Mouse (Mus musculus) heart, postnatal 25 days (tissue): ENCODE data around the gene Tmem243. TPM values are rescaled to one million over a fixed set of nuclear protein-coding genes. Genes with fewer than 3 reads are reported as not detected.

Source experiments
- DNase-seq: peaks from one replicate; pipeline ENCODE4 v3.0.0; 2022; ENCODE audit warnings: low spot score
- intact Hi-C: fragments of 180-260 bp; cut with DNase I; formaldehyde crosslinking; loops from one replicate; pipeline ENCODE4 v1.15.1; 2025
- total RNA-seq, 2 experiments: library from RNA; stranded (reverse); gene quantifications; 2 replicates each; pipeline ENCODE4 v1.2.3; 2021

The Tmem243 gene
- 1 to 10 TPM; 6.4 to 8.4 TPM for total RNA-seq

DNA sequence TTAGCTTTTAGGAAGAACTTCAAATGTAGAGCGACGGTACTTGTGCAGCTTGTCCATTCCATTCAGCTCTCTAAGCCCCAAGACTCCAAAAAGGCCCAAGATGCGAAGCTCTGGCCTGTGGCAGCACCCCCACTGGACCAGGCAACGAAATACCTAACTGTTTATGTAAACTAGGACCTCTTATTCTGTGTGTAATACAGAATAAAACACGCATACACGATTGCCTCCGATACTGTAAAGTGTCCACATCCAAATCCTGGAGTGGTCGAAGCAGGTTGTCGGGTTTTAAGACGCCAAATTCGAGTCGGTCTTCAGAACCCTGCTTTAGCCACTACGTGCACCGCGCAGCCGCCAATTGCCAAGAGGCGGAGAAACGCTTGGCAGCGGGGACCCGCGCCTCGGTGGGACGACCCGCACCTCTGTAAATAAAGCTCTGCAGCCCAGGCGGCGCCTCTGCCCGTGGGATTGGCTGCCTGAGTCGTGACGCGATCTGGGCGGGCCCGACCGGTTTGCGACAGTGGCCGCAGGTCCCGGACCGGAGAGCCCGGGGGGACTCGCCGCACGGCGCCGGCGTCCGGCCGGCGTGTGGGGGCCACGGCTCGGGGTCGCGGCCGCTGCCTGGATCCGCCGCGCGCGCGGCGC is at the start of gene Tmem243:
TSS of gene Tmem243 (plus strand) at position 462 of the 642 bp plus-strand sequence.
- intact Hi-C loops: loop anchor here (5.0 to 10.0 kb wide), 3 partner anchors 62 to 676 kb away; partner anchors contain the start of genes Crot, Dbf4, Dmtf1 and Slc25a40
- peak; percentile 88 for DNase-seq

DNA sequence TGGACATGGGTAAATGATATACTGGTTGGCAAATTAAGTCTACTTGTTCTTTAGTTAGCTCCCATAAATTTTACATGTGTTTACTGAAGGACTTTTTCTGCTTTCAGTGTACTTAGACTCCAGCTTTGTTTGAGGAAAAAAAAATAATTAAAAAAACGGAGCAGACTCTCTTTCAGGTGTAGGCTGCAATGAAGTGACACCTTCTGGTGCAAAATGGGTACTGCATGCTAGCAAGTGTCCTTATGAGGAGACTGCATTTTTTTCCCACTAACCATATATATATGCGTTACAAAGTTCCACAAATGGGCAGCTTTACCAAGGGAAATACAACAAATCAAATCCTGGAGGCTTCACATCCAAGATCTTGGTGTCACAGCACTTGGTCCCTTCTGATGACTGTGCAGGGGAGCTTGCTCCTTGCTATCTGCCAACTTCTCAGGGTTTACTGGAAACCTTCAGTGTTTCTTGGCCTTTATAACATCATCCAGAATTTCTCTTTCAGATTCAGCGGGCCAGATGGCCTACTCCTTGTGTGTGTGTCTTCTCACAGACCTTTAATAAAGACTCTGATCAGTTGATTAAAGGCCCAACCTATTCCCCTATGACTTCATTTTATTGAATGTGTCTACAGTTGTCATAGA is 44.3 kb upstream of the Tmem243 start:
- intact Hi-C loops: loop anchor here (10.0 kb wide), 1 partner anchor 191 kb away; no protein-coding TSS in a partner anchor
- DNase-seq: no peak

DNA sequence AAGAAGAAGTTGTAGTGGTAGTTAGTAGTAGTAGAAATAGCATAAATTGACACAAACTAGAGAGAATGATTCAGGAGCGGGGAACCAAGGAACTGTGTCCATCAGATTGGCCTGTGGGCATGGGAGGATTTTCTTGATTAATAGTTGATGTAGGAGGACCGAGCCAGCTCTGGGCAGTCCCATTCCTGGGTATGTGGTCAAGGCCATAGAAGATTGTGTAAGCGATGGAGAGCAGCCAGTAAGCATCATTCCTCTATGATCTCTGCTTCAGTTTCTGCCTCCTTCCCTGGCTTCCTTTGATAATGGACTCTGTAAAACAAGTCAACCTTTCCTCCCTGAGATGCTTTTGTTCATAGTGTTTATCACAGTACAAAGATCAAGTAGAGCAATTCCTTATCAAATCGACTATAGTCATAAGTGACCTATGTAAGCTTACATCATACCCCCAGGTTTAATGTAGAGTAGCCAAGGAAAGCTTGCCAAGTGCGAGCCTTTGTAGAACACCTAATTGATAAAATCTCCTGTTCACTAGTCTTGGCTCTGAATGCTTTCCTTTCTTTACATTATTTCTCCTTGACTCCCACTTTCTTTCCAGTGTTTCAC is 43.1 kb upstream of the Tmem243 start:
- intact Hi-C loops: loop anchor here (10.0 kb wide), 1 partner anchor 193 kb away; no protein-coding TSS in a partner anchor
- DNase-seq: no peak

DNA sequence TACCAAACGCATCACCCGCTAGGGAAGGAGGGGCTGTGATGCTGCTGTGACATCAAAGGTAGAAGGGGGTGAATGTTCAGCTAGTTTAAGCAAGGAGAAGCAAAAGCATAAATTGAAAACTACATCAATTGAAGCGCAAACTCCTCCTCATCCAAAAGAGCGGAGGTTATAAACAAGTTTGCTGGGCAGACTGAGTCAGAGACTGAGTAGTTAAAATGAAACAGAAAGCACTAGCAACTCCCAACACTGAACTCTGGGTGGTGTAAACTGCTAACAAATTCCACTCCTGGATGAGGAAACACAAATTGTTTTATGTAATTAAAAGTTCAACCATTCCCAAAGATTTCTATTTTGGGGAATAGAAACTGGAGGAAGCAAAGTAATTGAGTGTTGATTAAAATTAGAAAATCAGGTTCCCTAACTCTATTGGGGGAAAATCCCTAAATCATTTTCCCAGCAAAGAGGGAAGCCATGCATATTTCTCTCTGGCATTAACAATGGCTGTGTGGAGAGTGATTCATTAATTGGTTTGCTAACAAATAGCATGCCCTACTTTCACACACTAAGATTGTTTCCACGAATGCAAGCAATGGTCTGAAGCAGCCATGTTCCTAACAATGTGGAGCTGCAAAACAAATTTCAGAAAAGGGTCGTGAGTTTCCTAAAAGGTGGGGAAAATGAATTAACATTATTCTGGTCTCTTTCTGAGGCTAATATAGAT is 41.0 kb upstream of the Tmem243 start:
- DNase-seq: no peak
- intact Hi-C loops: loop anchor here (10.0 kb wide), 1 partner anchor 195 kb away; no protein-coding TSS in a partner anchor

DNA sequence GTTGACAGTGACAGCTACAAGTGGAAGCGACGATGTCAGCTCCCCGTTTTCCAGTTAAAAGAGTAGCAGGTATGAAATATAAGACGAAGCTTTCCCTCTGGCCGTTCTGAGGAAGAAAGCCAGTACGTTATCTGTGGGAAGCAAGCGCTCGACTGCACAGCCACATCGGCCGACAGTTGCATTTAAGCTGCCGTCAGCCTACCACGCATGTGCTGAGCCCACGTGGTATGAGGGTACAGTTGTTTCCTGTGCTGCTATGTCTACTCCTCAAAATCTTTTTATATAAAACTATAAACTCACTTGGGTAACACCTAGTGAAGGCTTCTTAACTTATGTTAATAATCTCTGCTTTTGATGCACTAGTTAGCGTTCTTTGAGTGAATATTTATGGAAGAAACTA is 40.2 kb upstream of the Tmem243 start:
- DNase-seq: no peak
- intact Hi-C loops: no loop called here

DNA sequence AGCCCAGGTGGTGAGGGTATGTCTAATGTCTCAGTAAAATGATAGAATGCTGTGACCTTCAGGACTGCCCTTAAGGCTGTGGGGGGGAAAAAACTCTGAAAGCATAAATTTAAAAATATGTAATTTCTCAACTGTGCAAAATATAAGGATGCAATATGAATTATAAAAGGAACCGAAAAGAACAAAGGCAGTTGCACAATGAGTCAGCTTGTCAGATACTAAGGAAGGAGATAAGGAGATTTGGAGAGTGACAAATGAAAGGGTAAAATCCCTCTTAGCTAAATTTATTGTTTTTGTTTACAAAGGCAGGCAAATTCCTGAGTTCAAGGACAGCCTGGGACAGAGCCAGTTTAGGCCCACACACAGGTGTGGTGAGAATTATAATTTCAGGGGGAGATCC is 36.3 kb upstream of the Tmem243 start:
- DNase-seq: no peak
- intact Hi-C loops: no loop called here

DNA sequence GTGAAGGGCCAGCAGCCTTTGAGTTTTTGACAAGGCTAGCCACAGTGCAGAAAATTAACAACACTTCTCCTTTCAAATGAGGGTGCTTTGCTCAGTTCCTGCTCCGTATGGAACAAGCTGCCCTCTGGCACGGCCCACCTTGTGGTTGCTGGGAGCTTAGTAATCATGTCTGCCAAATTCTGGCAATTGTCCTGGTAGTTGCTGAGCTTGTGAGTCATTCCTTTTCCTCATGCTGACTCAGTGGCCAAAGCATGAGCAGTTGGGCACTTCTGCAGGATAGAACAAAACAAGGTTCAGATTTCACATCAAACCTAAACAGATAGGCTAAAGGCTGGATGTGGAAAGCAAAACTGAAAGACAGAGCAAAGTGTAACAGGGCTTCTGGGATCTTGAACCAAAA is 31.6 kb upstream of the Tmem243 start:
- DNase-seq: peak; percentile 10
- intact Hi-C loops: no loop called here

DNA sequence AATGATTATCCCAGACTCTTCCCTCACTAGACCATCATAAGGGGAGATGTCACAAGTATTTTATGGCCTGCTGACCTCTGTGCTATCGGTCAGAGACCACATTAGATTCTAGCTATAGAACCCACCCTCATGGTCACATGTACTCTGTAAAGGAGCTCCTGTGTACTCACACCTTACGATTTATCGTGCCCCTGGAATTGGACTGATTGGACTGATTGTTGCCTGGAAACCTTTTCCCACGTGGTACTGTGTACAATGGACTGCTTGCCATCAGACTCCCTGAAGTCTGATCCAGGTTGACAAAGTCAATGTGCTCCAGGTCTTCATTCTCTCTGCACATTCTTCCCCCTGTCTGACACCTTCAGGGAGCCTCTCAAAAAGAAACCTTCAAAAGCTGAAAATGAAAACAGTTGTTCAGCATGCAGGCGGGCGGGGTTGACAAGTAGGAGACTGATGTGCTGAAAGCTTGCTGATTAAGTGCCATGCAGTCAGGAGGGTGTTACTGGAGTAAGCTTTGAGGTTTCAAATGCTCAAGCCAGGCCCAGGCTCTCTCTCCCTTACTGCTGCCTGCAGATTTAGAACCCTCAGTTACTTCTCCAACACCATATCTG is 30.8 kb upstream of the Tmem243 start:
- intact Hi-C loops: loop anchor here (10.0 kb wide), 1 partner anchor 355 kb away; no protein-coding TSS in a partner anchor
- DNase-seq: no peak

DNA sequence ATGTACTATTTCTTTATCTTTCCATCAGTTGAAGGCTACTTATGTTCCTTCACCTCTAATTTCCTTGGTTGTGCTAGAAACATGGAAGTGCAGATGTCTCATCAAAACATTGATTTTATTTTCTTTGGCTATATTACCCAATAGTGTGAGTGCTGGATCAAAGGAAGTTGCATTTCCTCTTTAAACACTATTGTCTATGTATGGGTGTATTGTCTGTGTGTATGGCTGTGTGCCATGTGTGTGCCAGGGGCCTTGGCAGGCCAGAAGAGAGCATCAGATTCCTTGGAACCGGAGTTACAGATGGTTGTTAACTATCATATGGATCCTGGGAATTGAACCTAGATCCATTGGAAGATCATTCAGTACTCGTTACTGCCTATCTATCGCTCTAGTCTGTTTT is 29.1 kb upstream of the Tmem243 start:
- intact Hi-C loops: loop anchor here (10.0 kb wide), 1 partner anchor 353 kb away; no protein-coding TSS in a partner anchor
- DNase-seq: no peak

DNA sequence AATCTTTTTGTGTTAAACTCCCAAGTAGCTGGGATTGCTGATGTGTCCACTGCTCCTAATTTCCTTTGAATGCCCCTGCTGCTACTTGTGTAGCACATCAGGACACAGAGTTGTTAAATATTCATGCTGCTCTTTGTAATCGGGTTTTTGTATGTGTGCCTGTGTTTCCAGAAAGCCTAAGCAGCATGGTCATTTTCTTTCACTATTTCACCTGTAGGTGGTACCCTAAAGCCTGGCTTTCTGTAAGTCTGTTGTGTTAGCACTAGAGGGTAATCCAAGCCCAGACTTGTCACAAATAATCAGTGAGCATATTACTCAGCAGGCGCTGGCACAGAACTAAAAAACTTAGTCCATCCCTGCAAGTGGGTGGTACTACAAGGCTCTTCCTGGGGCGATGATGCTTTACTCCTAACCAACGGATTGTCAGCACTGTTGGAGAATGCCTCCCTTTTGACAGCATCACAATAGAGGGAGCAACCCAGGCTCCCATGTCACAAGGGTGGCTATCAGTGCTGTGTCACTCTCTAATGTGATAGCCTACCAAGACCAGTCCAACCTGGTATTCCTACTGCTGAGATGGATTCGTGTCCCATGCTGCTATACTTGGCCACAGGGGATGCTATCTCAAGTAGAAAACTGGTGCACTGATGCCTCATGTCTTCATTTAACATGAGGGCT is 27.2 kb upstream of the Tmem243 start:
- no peak for DNase-seq
- intact Hi-C loops: loop anchor here (10.0 kb wide), 1 partner anchor 351 kb away; no protein-coding TSS in a partner anchor

DNA sequence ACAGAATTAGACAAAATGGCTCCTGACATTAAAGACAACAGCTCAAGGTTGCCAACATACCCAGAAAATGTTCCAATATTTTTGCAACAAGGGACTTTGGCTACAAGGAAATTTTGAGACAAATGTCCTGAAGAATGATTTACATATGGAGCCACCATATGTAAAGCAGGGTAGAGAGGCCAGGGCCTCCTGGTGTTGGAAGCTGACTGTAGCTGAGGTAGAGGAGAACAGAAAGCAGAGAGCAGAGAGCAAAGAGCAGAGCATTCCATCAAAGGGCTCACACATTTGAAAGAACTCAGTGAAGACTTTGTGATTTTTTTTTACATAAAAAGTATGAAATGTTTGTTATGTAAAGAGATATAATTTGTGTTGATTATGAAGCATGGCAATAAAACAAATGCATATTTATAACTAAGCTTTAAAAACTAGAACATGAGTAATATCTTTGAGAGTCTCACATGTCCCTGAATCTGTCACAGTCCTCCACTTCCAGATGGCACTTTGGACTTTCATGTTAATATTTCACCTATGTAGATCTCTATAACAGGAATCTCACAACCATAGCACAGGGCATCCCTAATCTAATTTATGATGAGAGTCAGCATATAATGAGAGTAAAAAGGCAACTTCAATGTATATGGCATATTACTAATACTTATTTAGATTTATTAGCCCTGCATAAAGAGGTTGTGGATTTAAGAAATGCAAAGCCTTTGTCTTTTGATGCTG is 20.5 kb upstream of the Tmem243 start:
- DNase-seq: no peak
- intact Hi-C loops: loop anchor here (10.0 kb wide), 1 partner anchor 345 kb away; no protein-coding TSS in a partner anchor

DNA sequence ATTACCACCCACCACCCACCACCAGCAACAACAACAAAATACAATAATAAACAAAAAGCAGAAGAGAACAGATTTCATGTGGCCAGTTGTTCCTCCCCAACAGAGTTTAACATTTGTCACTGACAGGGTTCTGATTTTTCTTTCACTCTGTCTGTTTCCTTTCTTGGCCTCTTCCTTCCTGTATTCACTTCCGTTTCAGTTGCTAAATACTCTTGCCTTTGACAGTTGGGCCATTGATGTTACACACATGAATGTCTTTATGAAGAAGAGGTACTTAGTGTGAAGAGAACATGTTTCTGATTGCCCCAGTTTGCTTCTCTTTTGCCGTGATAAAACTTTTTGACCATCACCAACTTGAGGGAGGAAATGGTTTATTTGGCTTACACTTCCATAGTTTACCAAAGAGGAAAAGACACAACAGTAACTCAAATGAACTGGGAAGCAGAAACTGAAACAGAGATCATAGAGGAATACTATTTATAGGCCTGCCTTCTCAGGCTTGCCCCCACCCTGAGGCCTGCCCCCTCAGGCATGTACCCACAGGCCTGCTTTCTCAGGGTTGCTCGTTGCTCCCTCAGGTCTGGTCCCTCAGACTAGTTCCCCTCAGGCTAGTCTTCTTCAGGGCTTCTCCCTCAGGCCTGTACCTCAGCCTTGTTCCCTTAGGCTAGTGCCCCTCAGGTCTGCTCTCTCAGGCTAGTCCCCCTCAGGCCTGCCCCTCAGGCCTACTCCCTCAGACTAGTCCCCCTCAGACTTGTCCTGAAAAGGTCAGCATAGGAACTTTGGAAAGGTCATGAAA is 13.3 kb upstream of the Tmem243 start:
- intact Hi-C loops: no loop called here
- DNase-seq: no peak

DNA sequence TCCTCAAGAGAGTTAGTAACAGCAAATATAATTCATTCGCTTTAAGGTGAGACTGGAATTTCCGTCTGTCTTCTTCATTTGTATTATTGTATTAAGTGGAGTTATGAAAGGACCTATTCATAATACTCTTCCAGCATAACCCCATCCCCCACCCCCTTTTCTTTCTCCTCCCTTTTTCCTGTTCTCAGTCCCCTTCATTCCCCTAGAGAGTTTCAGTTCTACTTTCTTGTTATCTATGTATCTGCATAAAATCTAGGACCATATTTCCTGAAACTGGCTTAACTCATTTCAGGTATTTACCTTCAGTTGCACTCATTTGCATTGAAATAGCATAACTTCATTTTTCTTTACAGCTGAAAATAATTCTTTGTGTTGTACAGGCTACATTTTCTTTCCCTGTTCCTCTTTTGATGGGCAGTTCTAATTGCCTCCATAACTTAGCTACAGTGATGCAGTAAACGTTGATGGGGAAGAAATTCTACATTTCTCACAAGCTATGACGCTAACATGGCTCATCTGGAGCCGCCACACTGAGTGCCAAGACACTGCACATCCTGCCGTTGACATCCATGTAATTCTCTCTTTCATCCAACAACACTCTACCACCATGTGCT is 9.9 kb upstream of the Tmem243 start:
- intact Hi-C loops: no loop called here
- no peak for DNase-seq

DNA sequence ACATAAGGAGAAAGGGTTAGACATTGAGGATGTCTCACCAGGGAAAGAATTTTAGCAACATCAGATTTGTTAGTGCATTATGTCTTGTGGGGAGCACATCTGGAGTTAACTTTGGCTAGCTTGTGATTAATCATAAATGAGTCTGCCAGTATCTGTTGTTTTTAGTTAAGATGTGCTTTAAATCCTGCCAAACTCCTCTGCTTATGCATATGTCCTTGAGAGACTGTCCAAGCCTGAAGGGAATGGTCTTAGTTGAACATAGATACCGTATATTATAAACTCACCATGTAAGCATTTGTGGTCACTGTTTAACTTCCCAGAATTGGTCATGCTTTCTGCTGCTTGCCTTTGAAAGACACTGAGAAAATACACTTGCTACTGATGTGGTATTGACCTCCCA is 7.8 kb upstream of the Tmem243 start:
- no peak for DNase-seq
- intact Hi-C loops: no loop called here

DNA sequence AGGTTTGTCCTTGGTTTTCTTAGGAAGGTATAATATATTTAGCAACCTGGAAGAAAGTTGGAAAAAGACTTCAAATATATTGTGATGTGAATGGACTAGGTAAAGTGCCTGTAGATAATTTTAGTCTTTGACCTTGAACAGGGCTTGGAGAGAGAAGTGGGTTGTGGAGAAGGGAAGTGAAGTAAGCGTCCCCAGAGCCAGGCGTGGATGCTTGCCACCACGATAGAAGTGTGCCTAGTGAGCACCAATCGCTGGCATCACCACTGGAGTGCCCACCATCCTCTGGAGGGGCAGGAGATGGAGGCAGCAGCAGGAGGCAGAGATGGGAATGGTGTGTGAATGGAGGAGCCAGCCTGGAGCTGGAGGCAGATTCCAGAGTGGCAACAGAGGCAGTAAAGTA is 7.0 kb upstream of the Tmem243 start:
- intact Hi-C loops: no loop called here
- no peak for DNase-seq

DNA sequence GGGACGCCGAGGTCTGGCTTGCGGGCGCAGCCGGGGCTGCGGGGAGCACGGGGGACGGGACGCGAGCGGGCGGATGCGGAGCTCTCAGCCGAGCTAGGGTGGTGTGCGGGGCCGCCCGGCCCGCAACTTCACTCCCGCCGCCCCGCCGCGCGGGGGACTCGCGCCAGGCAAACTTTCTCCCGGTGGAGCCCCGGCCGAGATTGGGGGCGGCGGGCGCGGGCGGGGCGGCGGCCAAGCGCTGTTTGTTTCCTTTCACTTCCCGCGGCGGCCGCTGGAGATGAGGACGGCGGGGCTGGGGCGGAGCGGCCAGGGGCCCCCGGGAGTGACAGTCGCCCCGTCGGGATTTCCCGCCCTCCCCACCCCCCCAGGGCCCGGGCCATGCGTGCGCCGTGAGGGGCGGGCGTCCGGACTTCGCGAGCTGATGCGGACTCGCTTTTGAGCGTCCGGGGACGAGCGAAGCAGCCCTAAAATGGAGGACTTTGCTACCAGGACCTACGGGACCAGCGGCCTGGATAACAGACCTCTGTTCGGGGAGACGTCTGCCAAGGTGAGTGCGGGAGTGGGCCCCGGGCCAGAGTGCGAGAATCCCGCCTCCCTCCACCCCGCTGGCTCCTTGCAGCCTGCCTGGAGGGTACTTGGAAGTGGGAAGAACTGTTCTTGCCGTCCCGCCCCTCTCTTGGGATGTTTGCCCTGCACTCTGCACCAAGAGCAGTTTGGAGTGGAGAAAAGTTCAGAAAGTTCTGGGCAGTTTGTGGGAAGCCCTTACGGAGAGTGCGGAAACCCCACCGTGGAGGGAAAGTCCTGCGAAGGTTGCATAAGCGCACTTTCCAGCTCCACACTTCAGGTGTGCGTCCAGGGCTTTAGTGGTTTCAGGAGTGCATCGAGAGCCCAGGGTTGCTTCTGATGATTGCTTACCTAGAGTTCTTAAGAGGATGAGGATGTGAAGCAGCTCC is 657 bp downstream of the Tmem243 start:
- DNase-seq: peak; percentile 32
- intact Hi-C loops: loop anchor here (5.0 to 10.0 kb wide), 3 partner anchors 61 to 676 kb away; partner anchors contain the start of genes Crot, Dbf4, Dmtf1 and Slc25a40
